Mouse (Mus musculus): ENCODE measurements around the gene Ms4a4c.

GRCm38 (mm10) chr19:11443964-11444363 lies 39.4 kb downstream of the Ms4a4c start:
- TF ChIP-seq CTCF (IDR thresholded peaks at IDR 0.05; ENCODE audit: borderline replicate concordance, control insufficient read depth, extremely low read depth, insufficient read depth, low read length, poor library complexity): no peak
- no peak for TF ChIP-seq POLR2A (IDR thresholded peaks at IDR 0.05; ENCODE audit: control insufficient read depth, extremely low read depth, insufficient read depth, low read length, poor library complexity)
